Mouse (Mus musculus): ENCODE measurements around the gene Osgin1. TPM values are rescaled to one million over a fixed set of nuclear protein-coding genes. Genes with fewer than 3 reads are reported as not detected.

Gene Osgin1
- total and polyA plus RNA-seq, 2 experiments from 2014 or later = 0.45 TPM; not detected in 1

DNA sequence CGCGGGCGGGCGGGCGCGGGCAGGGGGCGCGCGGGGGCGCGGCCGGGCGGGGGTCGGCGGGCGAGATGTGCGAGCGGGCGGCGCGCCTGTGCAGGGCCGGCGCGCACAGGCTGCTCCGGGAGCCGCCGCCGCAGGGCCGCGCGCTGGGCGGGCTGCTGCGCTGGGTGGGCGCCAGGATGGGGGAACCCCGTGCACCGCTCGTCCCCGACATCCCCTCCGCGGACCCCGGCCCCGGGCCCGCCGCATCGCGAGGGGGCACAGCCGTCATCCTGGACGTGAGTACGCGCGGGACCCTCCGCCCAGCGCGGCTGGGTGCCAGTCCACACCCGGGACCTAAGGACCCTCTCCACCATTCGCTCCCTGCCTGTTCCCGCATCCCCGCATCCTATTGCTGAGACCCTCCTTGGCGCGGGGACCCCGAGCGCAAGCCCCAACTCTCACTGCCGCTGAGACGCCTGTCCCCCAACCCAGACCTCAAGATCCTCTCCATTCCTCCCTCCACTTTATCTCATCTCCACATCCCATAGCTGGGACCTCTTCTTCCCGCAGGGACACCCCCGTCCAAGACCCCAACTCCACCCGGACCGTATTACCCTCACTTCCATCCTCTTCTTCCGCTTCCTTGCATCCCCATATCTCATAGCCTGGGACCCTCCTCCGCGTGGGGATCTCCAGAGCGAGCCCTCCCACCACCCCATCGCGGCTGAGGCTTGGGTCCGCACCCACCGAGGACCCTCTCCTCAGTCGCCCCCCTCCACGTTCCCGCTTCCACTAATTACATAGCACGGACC, 13.3 kb downstream of the Osgin1 start:
- WGBS = 2% methylated on average over 41 of the region's 80 CpGs
- H3K4me1 ChIP-seq (ENCODE audit: insufficient read depth, low read length) = no peaks in the 10 kb centered on the region
- no peaks in the 10 kb centered on the region for H3K36me3 ChIP-seq (ENCODE audit: insufficient read depth, low read length)
- peak overlapping the region; percentile 54 for H3K4me3 ChIP-seq (ENCODE audit: low read length)
- no peak overlapping the region for H3K27ac ChIP-seq
- no peak for TF ChIP-seq CTCF (IDR thresholded peaks at IDR 0.05; ENCODE audit: low read depth)
- H3K4me2 ChIP-seq (ENCODE audit: low read depth, low read length) = peak overlapping the region; percentile 83
- peak overlapping the region; percentile 56 for H3K9ac ChIP-seq (replicated peaks; ENCODE audit: low read length)
- H3K27me3 ChIP-seq (ENCODE audit: insufficient read depth, low read length) = no peaks in the 10 kb centered on the region
- peak; percentile 65 for DNase-seq (ENCODE audit: low spot score)
- H3K9me3 ChIP-seq (ENCODE audit: low read length) = no peaks in the 10 kb centered on the region
- ATAC-seq = peak; percentile 44

DNA sequence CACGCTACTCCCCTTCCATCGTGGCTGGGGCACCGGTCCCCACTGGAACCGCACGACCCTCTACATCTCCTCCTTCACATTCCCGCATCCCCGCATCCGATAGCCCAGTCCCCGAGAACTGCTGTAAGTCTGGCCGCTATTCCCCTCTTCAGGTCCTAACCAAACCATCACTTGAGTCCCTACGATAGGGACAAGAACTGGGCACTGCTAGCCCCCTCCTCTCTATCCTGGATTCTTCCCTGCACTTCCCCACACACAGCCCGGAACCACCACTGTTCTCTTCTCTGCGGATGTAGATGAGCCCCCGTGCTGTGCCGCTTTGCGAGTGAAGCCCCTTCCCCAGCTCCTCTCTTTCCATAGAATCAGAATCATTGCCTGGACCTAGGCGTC, 13.9 kb downstream of the Osgin1 start:
- ATAC-seq (no peak), DNase-seq (ENCODE audit: low spot score) (no peak)
- Histone ChIP-seq H3K9ac (replicated peaks; ENCODE audit: low read length) (peak overlapping the region; percentile 56), H3K4me3 (ENCODE audit: low read length) (peak overlapping the region; percentile 54), H3K27ac (no peak overlapping the region), H3K4me2 (ENCODE audit: low read depth, low read length) (peak overlapping the region; percentile 83), H3K4me1 (ENCODE audit: insufficient read depth, low read length) (no peaks in the 10 kb centered on the region), H3K27me3 (ENCODE audit: insufficient read depth, low read length) (no peaks in the 10 kb centered on the region), H3K36me3 (ENCODE audit: insufficient read depth, low read length) (no peaks in the 10 kb centered on the region), H3K9me3 (ENCODE audit: low read length) (no peaks in the 10 kb centered on the region)
- WGBS = 2% methylated on average over 17 of the region's 17 CpGs
- no peak for TF ChIP-seq CTCF (IDR thresholded peaks at IDR 0.05; ENCODE audit: low read depth)

DNA sequence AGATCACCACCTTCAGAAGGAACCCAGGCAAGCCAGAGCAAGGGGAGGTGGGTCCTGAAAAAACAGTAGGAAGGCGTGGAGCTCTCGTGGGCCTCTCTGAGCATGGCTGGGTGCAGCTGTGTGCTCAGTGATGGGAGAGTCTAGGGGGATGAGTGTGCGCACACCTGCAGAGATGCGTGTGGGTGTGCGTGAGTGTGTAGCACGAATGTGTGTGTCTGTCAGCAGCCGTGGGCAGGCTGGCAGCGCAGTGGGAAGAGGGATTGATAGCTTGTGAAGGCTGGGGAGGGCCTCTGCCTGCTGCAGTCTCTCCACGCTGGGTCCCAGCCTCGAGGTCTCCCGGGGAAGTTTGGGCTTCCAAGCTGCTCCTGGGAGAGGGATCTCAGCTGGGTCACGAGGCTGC, 15.7 kb downstream of the Osgin1 start:
- Histone ChIP-seq H3K9me3 (ENCODE audit: low read length) (no peaks in the 10 kb centered on the region), H3K4me2 (ENCODE audit: low read depth, low read length) (no peak overlapping the region), H3K27me3 (ENCODE audit: insufficient read depth, low read length) (no peaks in the 10 kb centered on the region), H3K9ac (replicated peaks; ENCODE audit: low read length) (no peak overlapping the region), H3K4me3 (ENCODE audit: low read length) (no peak overlapping the region), H3K4me1 (ENCODE audit: insufficient read depth, low read length) (no peaks in the 10 kb centered on the region), H3K36me3 (ENCODE audit: insufficient read depth, low read length) (no peaks in the 10 kb centered on the region), H3K27ac (no peak overlapping the region)
- 75% methylated on average over 12 of the region's 12 CpGs for WGBS
- ATAC-seq = no peak
- TF ChIP-seq CTCF (IDR thresholded peaks at IDR 0.05; ENCODE audit: low read depth) = no peak
- DNase-seq (ENCODE audit: low spot score) = no peak

DNA sequence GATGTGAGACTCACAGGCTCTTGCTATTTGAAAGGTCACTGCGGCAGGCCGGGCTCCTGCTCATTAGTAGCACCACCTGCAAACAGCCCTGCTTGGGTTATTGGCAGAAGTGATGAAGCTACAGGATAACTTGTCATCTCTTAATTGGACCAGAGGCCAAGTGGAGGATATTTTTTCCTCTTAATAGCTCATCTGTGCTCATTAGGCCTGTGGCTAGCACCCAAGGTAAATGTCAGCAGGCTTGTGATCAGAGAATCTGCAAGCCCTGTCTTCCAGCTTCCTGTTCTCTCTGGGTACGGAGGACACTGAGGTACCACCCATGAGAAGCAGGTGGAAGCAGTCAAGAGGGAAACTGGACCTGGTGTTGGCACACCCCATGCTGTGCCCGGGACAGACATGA, 17.2 kb downstream of the Osgin1 start:
- no peak overlapping the region for H3K4me2 ChIP-seq (ENCODE audit: low read depth, low read length)
- H3K36me3 ChIP-seq (ENCODE audit: insufficient read depth, low read length) = no peaks in the 10 kb centered on the region
- no peaks in the 10 kb centered on the region for H3K9me3 ChIP-seq (ENCODE audit: low read length)
- no peaks in the 10 kb centered on the region for H3K27me3 ChIP-seq (ENCODE audit: insufficient read depth, low read length)
- no peak overlapping the region for H3K27ac ChIP-seq
- 75% methylated on average over 4 of the region's 4 CpGs for WGBS
- DNase-seq (ENCODE audit: low spot score) (no peak), ATAC-seq (no peak)
- no peak overlapping the region for H3K9ac ChIP-seq (replicated peaks; ENCODE audit: low read length)
- H3K4me1 ChIP-seq (ENCODE audit: insufficient read depth, low read length) = no peaks in the 10 kb centered on the region
- H3K4me3 ChIP-seq (ENCODE audit: low read length) = no peak overlapping the region
- no peak for TF ChIP-seq CTCF (IDR thresholded peaks at IDR 0.05; ENCODE audit: low read depth)

DNA sequence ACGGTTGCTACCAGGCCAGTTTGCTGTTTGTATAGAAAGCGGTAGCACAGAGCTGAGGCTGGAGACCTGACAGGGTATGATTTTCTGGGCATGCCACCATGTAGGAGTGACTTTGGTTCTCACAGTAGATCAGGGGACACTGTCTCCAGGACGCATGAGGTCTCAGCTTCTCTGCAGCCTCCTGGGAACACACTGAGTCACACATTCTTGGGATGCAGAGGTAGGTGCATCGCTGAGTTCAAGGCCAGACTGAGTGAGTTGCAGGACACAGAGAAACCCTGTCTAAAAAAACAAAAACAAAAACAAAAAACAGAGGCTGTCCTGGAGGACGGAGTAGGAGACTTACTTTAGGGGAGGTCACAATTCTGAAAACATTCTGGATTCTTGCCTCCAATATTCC, 19.0 kb downstream of the Osgin1 start:
- no peak for TF ChIP-seq CTCF (IDR thresholded peaks at IDR 0.05; ENCODE audit: low read depth)
- Histone ChIP-seq H3K4me3 (ENCODE audit: low read length) (no peak overlapping the region), H3K27me3 (ENCODE audit: insufficient read depth, low read length) (no peaks in the 10 kb centered on the region), H3K9ac (replicated peaks; ENCODE audit: low read length) (no peak overlapping the region), H3K36me3 (ENCODE audit: insufficient read depth, low read length) (no peaks in the 10 kb centered on the region), H3K9me3 (ENCODE audit: low read length) (no peaks in the 10 kb centered on the region), H3K4me1 (ENCODE audit: insufficient read depth, low read length) (no peaks in the 10 kb centered on the region), H3K4me2 (ENCODE audit: low read depth, low read length) (no peak overlapping the region), H3K27ac (no peak overlapping the region)
- ATAC-seq = no peak
- 88% methylated on average over 5 of the region's 5 CpGs for WGBS
- no peak for DNase-seq (ENCODE audit: low spot score)

DNA sequence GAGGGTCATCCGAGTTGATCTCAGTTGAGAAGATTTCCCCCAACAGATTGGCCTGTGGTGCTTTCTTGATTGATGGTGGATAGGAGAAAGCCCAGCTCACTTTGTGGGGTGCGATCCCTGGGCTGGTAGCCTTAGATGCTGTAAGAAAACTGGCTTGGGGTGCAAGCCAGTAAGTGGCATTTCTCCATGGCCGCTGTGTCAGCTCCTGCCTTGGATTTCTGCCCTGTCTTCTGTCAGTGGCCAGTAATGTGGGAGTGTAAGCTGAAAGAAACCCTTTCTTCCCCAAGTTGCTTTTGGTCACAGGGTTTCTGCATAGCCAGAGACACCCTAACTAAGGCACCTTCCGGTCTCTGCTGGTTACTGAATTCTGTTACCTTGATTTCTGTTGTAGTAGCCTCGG, 22.1 kb downstream of the Osgin1 start:
- 0 out of 2 replicates have a peak, but pooled peaks cover 5% of the 10 kb centered on the region for H3K4me1 ChIP-seq (ENCODE audit: insufficient read depth, low read length)
- WGBS = 70% methylated on average over 5 of the region's 5 CpGs
- H3K9ac ChIP-seq (replicated peaks; ENCODE audit: low read length) = no peak overlapping the region
- H3K9me3 ChIP-seq (ENCODE audit: low read length) = no peaks in the 10 kb centered on the region
- H3K36me3 ChIP-seq (ENCODE audit: insufficient read depth, low read length) = no peaks in the 10 kb centered on the region
- no peak overlapping the region for H3K4me2 ChIP-seq (ENCODE audit: low read depth, low read length)
- ATAC-seq (no peak), DNase-seq (ENCODE audit: low spot score) (no peak)
- H3K27ac ChIP-seq = no peak overlapping the region
- no peaks in the 10 kb centered on the region for H3K27me3 ChIP-seq (ENCODE audit: insufficient read depth, low read length)
- TF ChIP-seq CTCF (IDR thresholded peaks at IDR 0.05; ENCODE audit: low read depth) = no peak
- no peak overlapping the region for H3K4me3 ChIP-seq (ENCODE audit: low read length)

DNA sequence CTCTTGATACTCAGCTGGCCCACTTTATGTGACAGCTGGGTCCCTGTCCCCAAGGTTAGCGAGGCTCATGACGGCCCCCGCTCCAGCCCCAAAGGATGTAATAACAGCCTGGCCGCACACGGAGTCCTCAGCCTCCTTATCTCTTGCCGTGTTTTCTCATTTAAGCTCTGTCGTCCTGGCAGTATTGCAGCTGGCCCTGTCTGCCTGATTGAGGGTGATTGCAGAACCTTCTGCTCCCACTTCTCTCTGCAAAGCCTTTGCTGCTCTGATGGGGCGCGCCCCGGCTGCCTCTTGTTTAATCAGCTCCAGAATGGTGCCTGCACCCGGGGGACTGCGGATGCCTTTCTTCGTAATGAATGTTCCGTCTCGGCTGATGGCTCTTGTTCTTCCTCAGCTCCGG, 25.8 kb downstream of the Osgin1 start:
- WGBS = 24% methylated on average over 16 of the region's 16 CpGs
- ATAC-seq (no peak), DNase-seq (ENCODE audit: low spot score) (peak; percentile 69)

More for the DNA sequence above, 25.8 kb downstream of the Osgin1 start:
- H3K9ac ChIP-seq (replicated peaks; ENCODE audit: low read length) = no peak overlapping the region
- peaks cover 12% of the 10 kb centered on the region for H3K4me1 ChIP-seq (ENCODE audit: insufficient read depth, low read length)
- no peaks in the 10 kb centered on the region; the same call in 1 of the 2 replicates for H3K27me3 ChIP-seq (ENCODE audit: insufficient read depth, low read length)
- no peak overlapping the region for H3K4me2 ChIP-seq (ENCODE audit: low read depth, low read length)
- no peak for TF ChIP-seq CTCF (IDR thresholded peaks at IDR 0.05; ENCODE audit: low read depth)
- no peak overlapping the region for H3K4me3 ChIP-seq (ENCODE audit: low read length)
- H3K36me3 ChIP-seq (ENCODE audit: insufficient read depth, low read length) = no peaks in the 10 kb centered on the region
- peak overlapping the region; percentile 45; the same call in 1 of the 2 replicates for H3K27ac ChIP-seq
- H3K9me3 ChIP-seq (ENCODE audit: low read length) = no peaks in the 10 kb centered on the region

Measured in hindbrain, postnatal 0 days (tissue).